Mouse (Mus musculus) embryonic fibroblast, embryonic 13.5 days (primary cell): Measurements from ENCODE around the gene Cenpc1.

Experiments used
- CTCF ChIP-seq: IDR thresholded peaks from 2 replicates; pipeline ENCODE4 v1.5.1; 2011; ENCODE audit warnings: mild to moderate bottlenecking, control low read depth, low read length, moderate library complexity, borderline replicate concordance; ENCODE audit not compliant: insufficient read depth
- POLR2A ChIP-seq: IDR thresholded peaks from 2 replicates; pipeline ENCODE4 v1.6.1; 2011; ENCODE audit warnings: low read depth, mild to moderate bottlenecking, control low read depth, low read length, moderate library complexity

DNA sequence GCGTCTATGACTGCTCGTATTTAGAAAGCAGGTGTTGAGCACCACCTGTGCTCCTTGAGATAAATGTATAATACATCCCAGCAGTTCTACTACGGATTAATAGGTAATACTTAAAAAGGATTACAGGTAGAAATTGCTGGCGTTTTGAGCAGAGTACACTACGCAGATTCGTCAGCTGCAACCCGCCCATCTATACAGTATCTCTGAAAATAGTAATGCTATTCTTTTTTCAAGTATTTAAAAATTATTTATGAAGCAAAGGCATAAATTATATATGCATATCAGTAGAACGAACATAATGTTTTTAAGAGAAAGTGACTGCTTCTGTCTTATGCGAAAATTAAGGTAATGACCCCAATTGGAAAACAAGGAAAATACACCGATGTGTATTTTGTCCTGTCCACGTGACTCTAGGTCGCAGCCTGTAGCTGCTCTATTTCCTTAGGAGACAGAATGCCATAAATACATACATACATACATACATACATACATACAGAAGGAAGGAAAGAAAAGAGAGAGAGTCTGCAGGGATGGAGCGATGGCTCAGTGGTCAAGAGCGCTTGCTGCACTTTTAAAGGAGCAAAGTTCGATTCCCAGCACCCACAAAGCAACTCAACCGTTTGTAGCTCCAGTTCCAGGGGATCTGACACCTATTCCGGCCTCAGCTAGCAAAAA lies 630 bp upstream of the Cenpc1 start:
- TF ChIP-seq CTCF, result no peak
- TF ChIP-seq POLR2A, result peak; percentile 87; the same call in 1 of the 2 replicates
